Mouse (Mus musculus) spleen, adult 2 months (tissue): ENCODE data around the gene Nfic.

Source experiments
- CTCF ChIP-seq: fragments of 200-500 bp; IDR thresholded peaks from 2 replicates; pipeline ENCODE4 v1.5.1; 2011; ENCODE audit warnings: mild to moderate bottlenecking, inconsistent platforms; ENCODE audit not compliant: insufficient read depth, insufficient read length, insufficient replicate concordance; ENCODE audit errors: extremely low read depth
- POLR2A ChIP-seq: fragments of 200-500 bp; IDR thresholded peaks from 2 replicates; pipeline ENCODE4 v1.6.1; 2011; ENCODE audit warnings: low read depth, low read length, inconsistent platforms

DNA sequence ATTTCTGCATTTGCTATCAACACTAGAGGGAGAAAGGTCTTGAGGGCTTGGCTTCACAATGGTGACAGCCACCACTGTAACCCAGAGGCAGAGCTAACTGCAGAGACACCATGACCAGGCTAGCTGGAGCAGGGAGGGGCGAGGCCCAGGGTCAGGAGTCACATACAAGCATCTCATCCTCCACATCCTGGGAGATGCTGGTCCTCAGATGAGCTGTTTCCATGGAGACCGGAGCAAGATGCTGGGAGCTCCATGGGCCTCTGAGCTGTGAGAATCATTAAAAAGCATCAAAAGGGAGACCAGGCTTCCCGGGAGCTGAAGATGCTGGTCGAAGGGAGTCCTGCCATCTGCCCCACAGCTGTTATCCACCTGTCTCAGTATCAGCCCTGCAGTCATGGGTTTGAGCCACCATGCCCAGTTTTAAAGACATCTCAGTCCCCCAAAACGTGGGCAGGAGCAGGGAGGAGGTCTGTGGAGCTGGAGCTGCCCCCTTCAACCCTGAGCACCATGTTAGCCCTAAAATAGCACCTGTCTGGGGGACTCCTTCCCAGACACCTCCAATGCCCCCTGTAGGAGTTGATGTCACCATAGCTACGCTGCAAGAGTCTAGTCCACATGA lies 29.1 kb upstream of the Nfic start:
- TF ChIP-seq CTCF (no peak), POLR2A (no peak)
